Mouse (Mus musculus): ENCODE measurements at regions not wholly inside any gene's neighbourhood (a gene's known extent, or its start where the extent isn't known, plus 50 kb on each side); places are given as distances from the start of the nearest gene placed in this dataset.

- no peak for DNase-seq (ENCODE audit: extremely low spot score, low spot score)
Measured at GRCm38 (mm10) chr16:3231566-3231965, 359.3 kb upstream of the Olfr161 start.

- DNase-seq (ENCODE audit: extremely low spot score, low spot score) = no peak
Measured at GRCm38 (mm10) chr16:3232610-3233009, 358.2 kb upstream of the Olfr161 start.

DNA sequence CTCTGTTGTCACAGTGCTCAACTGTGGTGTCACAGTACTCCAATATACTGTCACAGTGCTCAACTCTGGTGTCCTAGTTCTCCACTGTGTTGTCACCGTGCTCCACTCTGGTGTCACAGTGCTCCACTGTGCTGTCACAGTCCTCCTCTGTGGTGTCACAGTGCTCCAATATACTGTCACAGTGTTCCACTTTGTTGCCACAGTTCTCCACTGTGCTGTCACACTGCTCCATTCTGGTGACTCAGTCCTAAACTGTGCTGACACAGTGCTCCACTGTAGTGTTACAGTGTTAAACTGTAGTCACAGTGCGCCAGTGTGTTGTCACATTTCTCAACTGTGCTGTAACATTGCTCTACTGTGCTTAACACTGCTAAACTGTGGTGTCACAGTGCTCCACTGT lies 356.8 kb upstream of the Olfr161 start:
- no peak for DNase-seq (ENCODE audit: extremely low spot score, low spot score)

GRCm38 (mm10) chr16:3240982-3241719 lies 349.7 kb upstream of the Olfr161 start:
- DNase-seq (ENCODE audit: extremely low spot score, low spot score) = no peak

GRCm38 (mm10) chr16:3241939-3242338 lies 348.9 kb upstream of the Olfr161 start:
- no peak for DNase-seq (ENCODE audit: extremely low spot score, low spot score)

DNA sequence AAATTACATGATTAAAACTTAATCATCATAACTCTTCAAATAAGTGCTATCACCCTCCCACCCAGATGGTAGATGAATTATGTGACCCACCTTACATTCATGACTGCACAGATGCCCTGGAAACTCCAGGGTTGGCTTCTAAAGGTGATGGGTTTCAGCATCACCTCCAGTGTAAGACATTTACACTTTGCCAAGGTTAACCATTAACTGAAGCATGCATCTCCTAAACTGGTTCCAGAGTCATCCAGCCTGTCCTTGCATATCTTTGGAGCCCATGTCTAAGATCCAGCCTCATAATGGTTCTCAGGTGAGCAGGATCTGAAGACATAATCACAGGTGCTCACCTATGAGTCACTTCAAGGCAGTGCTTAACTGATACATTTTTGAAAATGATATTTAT lies 344.4 kb upstream of the Olfr161 start:
- peak; percentile 14 for DNase-seq (ENCODE audit: extremely low spot score, low spot score)

DNA sequence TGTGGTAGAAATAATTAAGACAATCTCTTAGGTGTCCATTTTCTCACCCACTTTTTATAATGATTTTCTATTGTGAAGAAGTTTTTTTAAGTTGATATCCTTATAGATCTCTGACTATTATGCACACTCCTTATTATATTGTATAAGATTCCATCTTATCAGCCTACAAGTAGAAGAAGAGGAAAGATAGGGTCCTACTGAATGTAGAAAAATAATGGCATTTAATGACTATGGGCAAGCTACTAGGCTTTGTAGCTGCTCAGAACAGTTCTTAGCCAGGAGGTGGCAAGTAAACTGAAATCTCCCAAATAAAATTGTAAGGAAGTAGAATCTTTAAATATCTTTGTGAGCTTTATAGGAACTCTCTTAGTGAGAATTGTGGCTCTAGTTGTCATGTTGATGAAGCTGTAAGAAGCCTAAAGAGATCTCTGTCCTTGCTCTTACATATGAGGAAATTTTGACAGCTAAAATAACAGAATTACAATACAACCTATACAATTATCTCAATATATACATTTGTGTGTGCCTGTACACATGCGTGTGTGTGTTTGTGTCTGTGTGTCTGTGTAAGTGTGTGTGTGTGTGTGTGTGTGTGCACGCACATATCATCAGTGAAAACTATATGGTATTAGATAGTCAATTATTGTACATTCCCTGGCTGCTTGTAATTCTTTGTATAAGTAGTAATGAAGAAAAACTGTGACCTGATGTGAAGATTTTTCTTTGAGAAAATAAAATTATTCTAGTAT lies 343.7 kb upstream of the Olfr161 start:
- no peak for DNase-seq (ENCODE audit: extremely low spot score, low spot score)

GRCm38 (mm10) chr16:3247755-3248110 lies 343.1 kb upstream of the Olfr161 start:
- no peak for DNase-seq (ENCODE audit: extremely low spot score, low spot score)

DNA sequence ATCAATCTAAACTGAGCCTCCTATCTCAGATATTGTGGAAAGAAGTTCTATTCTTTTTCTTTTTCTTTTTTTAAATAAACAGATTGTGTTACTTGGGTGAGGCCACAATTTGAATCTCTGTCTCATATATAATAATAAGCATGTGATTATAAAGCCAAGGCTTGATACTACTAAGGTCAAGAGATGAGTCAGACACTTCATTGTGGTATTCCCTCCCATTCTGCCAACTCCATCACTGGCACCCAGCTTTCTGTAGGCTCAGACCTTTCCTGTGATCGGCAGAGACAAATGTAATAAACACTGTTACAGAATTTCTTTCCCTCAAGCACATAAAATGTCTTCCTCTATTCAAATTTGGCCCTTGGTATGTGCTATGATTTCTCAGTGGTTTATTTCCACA lies 337.0 kb upstream of the Olfr161 start:
- DNase-seq (ENCODE audit: extremely low spot score, low spot score) = no peak

- no peak for DNase-seq (ENCODE audit: extremely low spot score, low spot score)
Measured at GRCm38 (mm10) chr16:3256051-3256450, 334.8 kb upstream of the Olfr161 start.

DNA sequence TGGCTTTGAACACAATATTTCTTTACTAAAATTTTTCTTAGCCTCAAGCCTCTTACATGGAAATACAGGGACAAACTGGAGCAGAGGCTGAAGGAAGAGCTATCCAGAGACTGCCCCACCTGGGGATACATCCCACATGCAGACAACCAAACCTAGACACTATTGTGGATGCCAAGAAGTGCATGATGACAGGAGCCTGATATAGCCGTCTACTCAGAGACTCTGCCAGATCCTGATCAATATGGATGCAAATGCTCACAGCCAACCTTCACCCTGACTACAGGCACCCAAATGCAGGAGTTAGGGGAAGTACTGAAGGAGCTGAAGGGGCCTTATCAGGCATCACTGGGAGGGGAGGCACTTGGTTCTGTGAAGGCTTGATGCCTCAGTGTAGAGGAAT lies 325.5 kb upstream of the Olfr161 start:
- peak; percentile 12 for DNase-seq (ENCODE audit: extremely low spot score, low spot score)

DNA sequence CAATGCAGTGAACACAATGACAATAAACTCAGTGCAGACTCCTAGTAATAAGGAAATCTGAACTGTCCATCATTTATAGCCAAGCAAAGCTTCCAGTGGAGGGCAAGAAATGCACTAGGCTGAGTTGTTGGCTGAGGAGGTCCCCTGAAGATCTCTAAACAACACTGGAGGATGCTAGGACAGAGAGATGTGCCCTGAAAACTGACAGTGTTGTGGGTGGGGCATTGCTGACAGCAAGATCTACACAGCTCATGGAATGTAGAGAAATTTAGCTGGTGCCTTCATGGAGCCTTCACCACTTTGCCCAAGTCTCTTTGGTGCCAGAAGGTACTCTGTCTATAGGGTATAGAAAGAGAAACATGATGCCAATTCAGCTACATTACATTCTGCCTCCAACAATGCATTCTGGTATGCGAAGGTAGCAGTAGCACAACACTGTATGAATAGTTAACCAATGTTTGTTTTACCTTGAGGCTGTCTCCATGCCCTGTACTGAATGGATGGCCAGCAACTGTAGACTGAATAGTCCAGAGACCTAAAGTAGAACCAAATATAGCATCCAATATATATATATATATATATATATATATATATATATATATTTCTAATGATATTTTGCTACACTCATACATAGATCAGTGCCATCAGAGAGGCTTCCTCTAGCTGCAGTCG lies 318.9 kb upstream of the Olfr161 start:
- no peak for DNase-seq (ENCODE audit: extremely low spot score, low spot score)

DNA sequence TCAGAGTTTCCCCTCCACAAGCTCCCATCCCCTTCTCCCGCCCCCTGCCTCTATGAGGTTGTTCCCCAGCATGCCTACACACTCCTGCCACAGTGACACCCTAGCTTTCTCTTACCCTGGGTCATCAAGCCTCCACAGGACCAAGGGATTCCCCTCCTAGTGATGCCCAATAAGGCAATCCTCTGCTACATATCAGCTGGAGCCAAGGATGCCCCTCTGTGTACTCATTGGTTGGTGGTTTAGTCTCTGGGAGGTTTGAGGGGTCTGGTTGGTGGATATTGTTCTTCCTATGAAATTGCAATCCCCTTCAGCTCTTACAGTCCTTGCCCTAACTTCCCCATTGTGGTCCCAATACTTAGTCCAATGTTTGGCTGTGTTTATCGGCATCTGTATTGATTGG lies 317.4 kb upstream of the Olfr161 start:
- DNase-seq (ENCODE audit: extremely low spot score, low spot score) = no peak
